Mouse (Mus musculus) limb, embryonic 15.5 days (tissue): ENCODE measurements around the gene Bfsp2. TPM values are rescaled to one million over a fixed set of nuclear protein-coding genes. Genes with fewer than 3 reads are reported as not detected.

Experiments
- ATAC-seq: fragments of 200-750 bp; cut with Nextera tagmentation; 2 replicates; pipeline ENCODE4 v1.8.0; 2017; ENCODE audit warnings: low read depth, moderate TSS enrichment; ENCODE audit not compliant: insufficient number of reproducible peaks, low FRiP score, low TSS enrichment
- H3K27ac ChIP-seq: fragments of 300-500 bp; sonication (generic); 2 replicates; pipeline ENCODE4 v1.5.1; 2015; ENCODE audit warnings: moderate library complexity, mild to moderate bottlenecking, inconsistent platforms
- H3K27me3 ChIP-seq: fragments of 300-500 bp; sonication (generic); 2 replicates; pipeline ENCODE4 v1.6.1; 2015; ENCODE audit warnings: inconsistent platforms
- H3K36me3 ChIP-seq: fragments of 300-500 bp; sonication (generic); 2 replicates; pipeline ENCODE4 v1.6.1; 2015; ENCODE audit warnings: inconsistent platforms
- H3K4me1 ChIP-seq: fragments of 300-500 bp; sonication (generic); 2 replicates; pipeline ENCODE4 v1.6.1; 2015; ENCODE audit warnings: inconsistent platforms
- H3K4me2 ChIP-seq: fragments of 300-500 bp; sonication (generic); 2 replicates; pipeline ENCODE4 v1.6.1; 2015; ENCODE audit warnings: mild to moderate bottlenecking, inconsistent platforms
- H3K4me3 ChIP-seq: fragments of 300-500 bp; sonication (generic); 2 replicates; pipeline ENCODE4 v1.5.1; 2015; ENCODE audit warnings: mild to moderate bottlenecking, inconsistent platforms
- H3K9ac ChIP-seq: fragments of 300-500 bp; sonication (generic); 2 replicates; pipeline ENCODE4 v1.6.1; 2015; ENCODE audit warnings: inconsistent platforms
- H3K9me3 ChIP-seq: fragments of 300-500 bp; sonication (generic); 2 replicates; pipeline ENCODE4 v1.6.1; 2016; ENCODE audit warnings: inconsistent platforms
- WGBS: fragments of 180-500 bp; shearing (Covaris S2); methylation state at CpG from one replicate; pipeline ENCODE4 v1.1.7; 2015; 5-methylcytosine and 5-hydroxymethylcytosine counted together
- polyA plus RNA-seq: library from polyadenylated mRNA; unstranded; fragments of >200 nt; fragmentation: Nextera tagmentation; extraction: Ambion mirVana; gene quantifications from 2 replicates; pipeline ENCODE4 v1.2.1, GENCODE M21; 2015

Bfsp2 gene
- polyA plus RNA-seq, 1 experiment from 2014 or later: 1.4 TPM

GRCm38 (mm10) chr9:103475414-103475813, 4.8 kb downstream of the Bfsp2 start:
- no peaks in the 10 kb centered on the region for H3K9me3 ChIP-seq
- H3K4me3 ChIP-seq: no peak overlapping the region
- H3K27ac ChIP-seq: no peak overlapping the region
- no peak overlapping the region for H3K4me2 ChIP-seq
- no peaks in the 10 kb centered on the region for H3K36me3 ChIP-seq
- no peak for ATAC-seq
- no peak overlapping the region for H3K9ac ChIP-seq
- WGBS: 85% methylated on average over 6 of the region's 6 CpGs
- no peaks in the 10 kb centered on the region for H3K27me3 ChIP-seq
- peaks cover 20% of the 10 kb centered on the region for H3K4me1 ChIP-seq

DNA sequence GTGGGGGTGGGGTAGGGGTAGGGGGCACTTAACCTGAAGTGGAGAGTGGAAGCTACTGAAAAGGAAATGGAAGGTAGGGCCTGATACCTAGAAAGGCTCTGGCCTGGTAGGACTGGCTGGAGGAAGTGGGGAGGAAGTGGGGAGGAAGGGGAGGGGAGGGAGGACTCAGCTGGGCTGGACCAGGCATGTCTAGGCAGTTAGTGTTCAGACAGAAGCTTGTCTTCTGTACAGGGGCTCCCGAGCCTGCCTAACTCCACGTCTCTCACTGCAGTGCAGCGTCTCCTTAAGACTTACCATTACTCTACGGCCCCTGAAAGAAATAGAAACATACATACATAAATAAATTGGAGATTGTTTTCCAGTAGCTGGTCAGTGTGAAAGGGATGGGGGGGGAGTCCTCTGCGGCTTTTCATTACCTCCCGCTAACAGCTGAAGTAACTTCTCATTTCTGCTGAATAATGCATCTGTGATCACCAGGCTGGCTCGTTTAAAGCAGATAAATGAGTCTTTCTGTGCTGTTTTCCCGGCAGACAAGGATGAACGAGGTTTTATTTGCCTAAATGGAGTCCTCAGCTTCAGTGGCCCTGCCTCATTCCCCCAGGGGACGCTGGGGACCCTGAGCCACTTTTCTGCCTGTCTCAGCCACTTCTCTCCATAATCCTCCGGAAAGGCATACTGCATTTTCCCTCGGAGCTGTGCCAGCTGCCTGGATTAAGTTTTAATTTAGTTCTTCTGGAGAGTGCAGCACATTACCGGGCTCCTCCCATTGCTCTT, 6.1 kb downstream of the Bfsp2 start:
- 14% methylated on average over 13 of the region's 13 CpGs for WGBS
- Histone ChIP-seq H3K4me1 (peaks cover 22% of the 10 kb centered on the region), H3K27ac (peak overlapping the region; percentile 35), H3K9ac (no peak overlapping the region), H3K36me3 (no peaks in the 10 kb centered on the region), H3K4me3 (no peak overlapping the region), H3K4me2 (peak overlapping the region; percentile 20; the same call in 1 of the 2 replicates), H3K9me3 (no peaks in the 10 kb centered on the region), H3K27me3 (no peaks in the 10 kb centered on the region)
- ATAC-seq: no peak

GRCm38 (mm10) chr9:103471784-103472183, 8.4 kb downstream of the Bfsp2 start:
- WGBS: 20% methylated on average over 11 of the region's 11 CpGs
- no peak overlapping the region for H3K4me3 ChIP-seq
- no peak overlapping the region for H3K9ac ChIP-seq
- no peaks in the 10 kb centered on the region for H3K27me3 ChIP-seq
- ATAC-seq: no peak
- no peaks in the 10 kb centered on the region for H3K36me3 ChIP-seq
- peak overlapping the region; percentile 27; the same call in 1 of the 2 replicates for H3K4me2 ChIP-seq
- H3K4me1 ChIP-seq: peaks cover 22% of the 10 kb centered on the region
- H3K27ac ChIP-seq: no peak overlapping the region
- H3K9me3 ChIP-seq: no peaks in the 10 kb centered on the region

GRCm38 (mm10) chr9:103469516-103469915, 10.7 kb downstream of the Bfsp2 start:
- no peak for ATAC-seq
- no peak overlapping the region for H3K4me2 ChIP-seq
- 59% methylated on average over 5 of the region's 5 CpGs for whole genome bisulfite sequencing
- H3K27me3 ChIP-seq: no peaks in the 10 kb centered on the region
- no peak overlapping the region for H3K27ac ChIP-seq
- no peak overlapping the region for H3K9ac ChIP-seq
- no peaks in the 10 kb centered on the region for H3K9me3 ChIP-seq
- H3K4me1 ChIP-seq: peaks cover 20% of the 10 kb centered on the region
- no peaks in the 10 kb centered on the region for H3K36me3 ChIP-seq
- H3K4me3 ChIP-seq: no peak overlapping the region

- H3K27me3 ChIP-seq: no peaks in the 10 kb centered on the region
- no peak overlapping the region for H3K4me3 ChIP-seq
- H3K9me3 ChIP-seq: no peaks in the 10 kb centered on the region
- H3K9ac ChIP-seq: no peak overlapping the region
- no peak overlapping the region for H3K4me2 ChIP-seq
- peaks cover 14% of the 10 kb centered on the region for H3K4me1 ChIP-seq
- WGBS: 82% methylated on average over 7 of the region's 7 CpGs
- no peak overlapping the region for H3K27ac ChIP-seq
- ATAC-seq: no peak
- no peaks in the 10 kb centered on the region for H3K36me3 ChIP-seq
Measured at GRCm38 (mm10) chr9:103468911-103469310, 11.3 kb downstream of the Bfsp2 start.

DNA sequence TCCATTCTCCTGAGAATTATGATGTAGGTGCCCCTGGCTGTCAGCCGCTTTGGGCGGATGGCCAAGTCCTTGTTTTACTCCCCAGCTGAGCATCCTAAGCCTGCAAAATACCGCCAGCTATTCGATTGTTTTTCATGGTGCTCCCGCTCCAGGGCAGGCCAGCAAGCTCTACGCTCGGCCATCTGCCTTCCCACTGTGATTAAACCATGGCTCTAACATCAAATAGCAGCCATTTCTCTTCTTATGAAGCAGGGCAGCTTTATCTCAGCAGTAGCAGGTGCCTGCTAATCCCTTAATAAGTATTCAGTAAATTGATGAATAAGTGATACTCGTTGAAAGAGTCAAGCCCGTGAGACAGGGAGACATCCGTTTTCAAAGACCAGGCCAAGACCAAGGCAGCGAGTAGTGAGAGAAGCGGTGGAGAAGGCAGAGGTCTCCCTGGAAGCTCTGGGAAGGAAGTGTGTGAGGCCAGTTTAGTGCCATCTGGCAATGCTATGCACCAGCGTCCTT, 14.5 kb downstream of the Bfsp2 start:
- Histone ChIP-seq H3K36me3 (no peaks in the 10 kb centered on the region), H3K27ac (no peak overlapping the region), H3K4me1 (peaks cover 2% of the 10 kb centered on the region; the same call in 1 of the 2 replicates), H3K4me2 (no peak overlapping the region), H3K27me3 (no peaks in the 10 kb centered on the region), H3K4me3 (no peak overlapping the region), H3K9ac (no peak overlapping the region), H3K9me3 (no peaks in the 10 kb centered on the region)
- WGBS: 62% methylated on average over 13 of the region's 13 CpGs
- ATAC-seq: no peak

- Histone ChIP-seq H3K36me3 (no peaks in the 10 kb centered on the region), H3K9me3 (no peaks in the 10 kb centered on the region), H3K4me1 (peaks cover 2% of the 10 kb centered on the region; the same call in 1 of the 2 replicates), H3K27ac (no peak overlapping the region), H3K9ac (no peak overlapping the region), H3K4me2 (no peak overlapping the region), H3K4me3 (no peak overlapping the region), H3K27me3 (no peaks in the 10 kb centered on the region)
- no peak for ATAC-seq
- WGBS: 37% methylated on average over 1 of the region's 1 CpGs
Measured at GRCm38 (mm10) chr9:103465293-103465692, 14.9 kb downstream of the Bfsp2 start.

GRCm38 (mm10) chr9:103463833-103464232, 16.4 kb downstream of the Bfsp2 start:
- 70% methylated on average over 6 of the region's 6 CpGs for WGBS
- Histone ChIP-seq H3K4me3 (no peak overlapping the region), H3K27me3 (no peaks in the 10 kb centered on the region), H3K27ac (no peak overlapping the region), H3K9ac (no peak overlapping the region), H3K36me3 (no peaks in the 10 kb centered on the region), H3K4me2 (no peak overlapping the region), H3K9me3 (no peaks in the 10 kb centered on the region), H3K4me1 (no peaks in the 10 kb centered on the region)
- no peak for ATAC-seq

DNA sequence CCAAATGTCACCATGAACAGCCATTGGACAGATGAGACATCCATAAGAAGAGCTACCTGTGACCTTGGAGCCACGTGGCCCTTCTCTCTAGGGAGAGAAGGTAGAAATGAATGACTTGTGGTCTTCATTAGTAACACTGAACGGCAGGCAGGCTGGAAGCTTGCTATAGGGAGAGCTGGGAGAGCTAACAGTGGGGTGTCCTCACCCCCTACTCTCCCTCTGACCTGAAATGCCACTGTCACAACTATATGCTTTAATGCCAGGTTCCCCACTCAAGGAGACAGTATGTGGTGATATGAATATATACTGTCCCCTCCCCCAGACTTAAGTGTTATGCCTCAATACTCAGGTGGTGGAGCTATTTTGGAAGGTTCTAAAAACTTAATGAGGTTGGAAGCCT, 20.4 kb downstream of the Bfsp2 start:
- Histone ChIP-seq H3K4me2 (no peak overlapping the region), H3K36me3 (no peaks in the 10 kb centered on the region), H3K27ac (no peak overlapping the region), H3K9ac (no peak overlapping the region), H3K4me3 (no peak overlapping the region), H3K4me1 (no peaks in the 10 kb centered on the region), H3K9me3 (no peaks in the 10 kb centered on the region), H3K27me3 (no peaks in the 10 kb centered on the region)
- WGBS: 49% methylated on average over 2 of the region's 2 CpGs
- ATAC-seq: no peak

DNA sequence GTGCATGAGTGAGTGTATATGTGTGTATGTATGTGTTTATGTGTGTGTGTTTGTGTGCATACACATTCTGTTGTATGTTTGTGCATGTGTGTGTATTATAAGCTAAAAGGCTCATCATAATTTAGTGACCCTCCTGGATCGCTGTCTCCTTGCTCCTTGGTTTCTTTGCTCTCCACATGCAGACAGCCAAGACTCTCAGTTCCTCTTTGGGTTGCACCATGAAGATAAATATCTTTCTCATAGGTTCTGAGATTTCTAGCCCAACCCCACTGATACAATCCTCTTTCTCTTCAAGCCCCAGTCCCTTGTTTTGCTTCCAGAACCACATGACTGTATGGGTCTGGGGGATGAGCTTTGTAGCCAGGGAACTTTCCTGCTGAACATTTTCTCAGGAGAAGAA, 20.9 kb downstream of the Bfsp2 start:
- no peak overlapping the region for H3K27ac ChIP-seq
- ATAC-seq: no peak
- H3K9me3 ChIP-seq: no peaks in the 10 kb centered on the region
- WGBS: 83% methylated on average over 1 of the region's 1 CpGs
- H3K36me3 ChIP-seq: no peaks in the 10 kb centered on the region
- H3K9ac ChIP-seq: no peak overlapping the region
- H3K4me3 ChIP-seq: no peak overlapping the region
- no peaks in the 10 kb centered on the region for H3K4me1 ChIP-seq
- no peaks in the 10 kb centered on the region for H3K27me3 ChIP-seq
- H3K4me2 ChIP-seq: no peak overlapping the region

- Histone ChIP-seq H3K36me3 (no peaks in the 10 kb centered on the region), H3K4me2 (no peak overlapping the region), H3K9ac (no peak overlapping the region), H3K4me1 (no peaks in the 10 kb centered on the region), H3K27ac (no peak overlapping the region), H3K4me3 (no peak overlapping the region), H3K9me3 (no peaks in the 10 kb centered on the region), H3K27me3 (no peaks in the 10 kb centered on the region)
- WGBS: 77% methylated on average over 6 of the region's 6 CpGs
- no peak for ATAC-seq
Measured at GRCm38 (mm10) chr9:103449651-103450050, 30.6 kb downstream of the Bfsp2 start.

DNA sequence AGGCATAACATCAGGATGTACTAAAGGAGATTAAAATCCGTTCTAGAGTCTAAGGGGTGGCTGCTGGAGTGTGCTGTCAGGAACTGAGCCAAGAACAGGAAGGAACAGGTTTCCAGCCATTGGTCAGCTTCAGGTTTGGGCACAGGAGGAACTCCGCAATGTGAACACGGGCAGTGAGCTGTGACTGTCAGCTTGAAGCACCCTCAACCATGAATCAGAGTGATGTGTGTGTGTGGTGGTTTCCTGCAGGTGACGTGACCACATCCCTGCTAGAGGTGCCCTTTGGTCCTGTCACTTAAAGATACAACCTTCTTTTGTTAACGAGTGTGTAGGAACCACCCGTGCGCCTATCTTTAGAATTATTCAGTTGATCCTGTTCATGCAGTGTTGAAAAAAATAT, 31.1 kb downstream of the Bfsp2 start:
- H3K27me3 ChIP-seq: no peaks in the 10 kb centered on the region
- ATAC-seq: no peak

More for the DNA sequence above, 31.1 kb downstream of the Bfsp2 start:
- Histone ChIP-seq H3K4me2 (no peak overlapping the region), H3K4me1 (no peaks in the 10 kb centered on the region), H3K9ac (no peak overlapping the region), H3K9me3 (no peaks in the 10 kb centered on the region), H3K4me3 (no peak overlapping the region), H3K36me3 (no peaks in the 10 kb centered on the region), H3K27ac (no peak overlapping the region)
- WGBS: 70% methylated on average over 7 of the region's 7 CpGs
